Mouse (Mus musculus) lung, adult 2 months (tissue): ENCODE results near the gene Cyb5d1. TPM values are rescaled to one million over a fixed set of nuclear protein-coding genes. Genes with fewer than 3 reads are reported as not detected.

Experiments
- DNase-seq: peaks from one replicate; pipeline ENCODE4 v3.0.0; 2022
- H3K4me1 ChIP-seq: fragments of 200-500 bp; 2 replicates; pipeline ENCODE4 v1.6.1; 2011; ENCODE audit warnings: low read length; ENCODE audit not compliant: control insufficient read depth, insufficient read depth
- H3K4me3 ChIP-seq: fragments of 200-500 bp; replicated peaks from 2 replicates; pipeline ENCODE3; 2011; ENCODE audit warnings: low read depth, mild to moderate bottlenecking, control low read depth, low read length; ENCODE audit errors: extremely low read depth
- CTCF ChIP-seq: fragments of 200-500 bp; IDR thresholded peaks from 2 replicates; pipeline ENCODE4 v1.5.1; 2011; ENCODE audit warnings: mild to moderate bottlenecking, low read length, control low read depth; ENCODE audit not compliant: insufficient read depth
- POLR2A ChIP-seq: fragments of 200-500 bp; IDR thresholded peaks from 2 replicates; pipeline ENCODE4 v1.6.1; 2011; ENCODE audit warnings: low read depth, mild to moderate bottlenecking, control low read depth, low read length, borderline replicate concordance; ENCODE audit errors: extremely low read depth
- WGBS: fragments of 180-500 bp; shearing (Covaris S2); methylation state at CpG from one replicate; pipeline ENCODE4 v1.1.7; 2018; 5-methylcytosine and 5-hydroxymethylcytosine counted together
- polyA plus RNA-seq: library from polyadenylated mRNA; depleted of rRNA; stranded (reverse); fragments of >200 nt; gene quantifications from 2 replicates; pipeline ENCODE4 v1.2.3, GENCODE M21; 2012; rRNA removed

Cyb5d1 gene
- polyA plus RNA-seq, 1 experiment = 24.7 TPM

DNA sequence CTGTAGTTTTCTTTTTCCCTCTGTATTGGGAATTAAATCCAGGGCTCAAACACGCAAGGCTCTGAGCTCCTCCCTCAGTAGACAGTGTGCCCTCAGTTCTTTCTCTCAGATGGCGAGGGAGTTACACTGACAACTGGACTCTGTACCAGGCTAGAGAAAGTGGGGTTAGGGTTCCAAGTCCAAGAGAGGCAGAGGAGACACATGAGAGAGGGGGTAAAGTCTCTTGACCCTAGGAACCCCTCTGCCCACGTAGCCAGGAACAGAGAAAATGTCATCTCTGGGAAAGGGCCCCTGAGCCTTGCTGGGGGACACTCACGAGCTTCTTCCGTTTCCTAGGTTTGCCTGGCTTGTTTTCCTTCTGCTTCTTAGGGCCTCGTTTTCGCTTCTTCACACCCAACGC lies 31.1 kb downstream of the Cyb5d1 start:
- Histone ChIP-seq H3K4me3 (no peak overlapping the region), H3K4me1 (peaks cover 21% of the 10 kb centered on the region)
- WGBS = 24% methylated on average over 8 of the region's 8 CpGs
- no peak for DNase-seq
- no peak for TF ChIP-seq POLR2A
- no peak for TF ChIP-seq CTCF

GRCm38 (mm10) chr11:69362479-69362878 lies 33.0 kb downstream of the Cyb5d1 start:
- no peak for TF ChIP-seq CTCF
- TF ChIP-seq POLR2A = no peak
- 90% methylated on average over 2 of the region's 2 CpGs for WGBS
- no peak for DNase-seq

GRCm38 (mm10) chr11:69362021-69362420 lies 33.4 kb downstream of the Cyb5d1 start:
- WGBS = 75% methylated on average over 7 of the region's 7 CpGs
- no peak for TF ChIP-seq POLR2A
- TF ChIP-seq CTCF = no peak
- Histone ChIP-seq H3K4me3 (no peak overlapping the region), H3K4me1 (peaks cover 19% of the 10 kb centered on the region)
- no peak for DNase-seq

More at GRCm38 (mm10) chr11:69362479-69362878, 33.0 kb downstream of the Cyb5d1 start:
- Histone ChIP-seq H3K4me1 (peaks cover 19% of the 10 kb centered on the region), H3K4me3 (no peak overlapping the region)

- DNase-seq = no peak
- 88% methylated on average over 12 of the region's 12 CpGs for WGBS
- H3K4me3 ChIP-seq = no peak overlapping the region
- no peaks in the 10 kb centered on the region for H3K4me1 ChIP-seq
- TF ChIP-seq POLR2A (no peak), CTCF (no peak)
Observed at GRCm38 (mm10) chr11:69357690-69358089, 37.7 kb downstream of the Cyb5d1 start.

DNA sequence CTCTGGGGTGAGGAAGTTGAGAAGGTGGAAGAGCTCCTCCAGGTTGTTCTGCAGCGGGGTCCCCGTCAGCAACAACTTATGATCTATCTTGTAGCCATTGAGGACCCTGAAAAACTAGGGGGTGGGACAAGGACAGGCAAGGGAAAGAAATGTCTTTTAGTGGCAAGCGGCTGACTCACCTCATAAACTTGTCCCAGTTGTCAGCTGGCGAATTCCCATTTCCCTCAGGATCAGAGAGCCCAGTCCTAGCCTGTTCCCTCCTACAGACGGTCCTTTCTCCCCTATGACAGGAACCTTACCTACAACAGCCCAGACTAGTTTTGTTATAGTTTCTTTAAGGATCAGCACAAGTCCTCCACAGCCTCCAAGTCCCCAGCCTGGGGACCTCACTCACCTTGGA lies 38.9 kb downstream of the Cyb5d1 start:
- WGBS = 89% methylated on average over 5 of the region's 5 CpGs
- Histone ChIP-seq H3K4me1 (no peaks in the 10 kb centered on the region), H3K4me3 (no peak overlapping the region)
- no peak for DNase-seq
- no peak for TF ChIP-seq POLR2A
- TF ChIP-seq CTCF = no peak

GRCm38 (mm10) chr11:69346441-69346840 lies 49.0 kb downstream of the Cyb5d1 start:
- no peak for DNase-seq
- Histone ChIP-seq H3K4me1 (no peaks in the 10 kb centered on the region), H3K4me3 (no peak overlapping the region)
- TF ChIP-seq CTCF (no peak), POLR2A (no peak)
- whole genome bisulfite sequencing = 92% methylated on average over 26 of the region's 26 CpGs

Other genes with a start within 250 kb of the Cyb5d1 start
- 43.9 TPM in 1 of 2 replicates, not detected in the other for gene Alox12b, start 238.6 kb downstream of the Cyb5d1 start, polyA plus RNA-seq
- not detected in 2 replicates for gene Alox8, start 197.8 kb downstream of the Cyb5d1 start, polyA plus RNA-seq
- gene Gucy2e, start 158.6 kb downstream of the Cyb5d1 start, polyA plus RNA-seq = not detected in 2 replicates
- 5.0 and 6.9 TPM in 2 replicates for gene Cntrob, start 71.9 kb downstream of the Cyb5d1 start, polyA plus RNA-seq
- gene Trappc1, start 71.7 kb downstream of the Cyb5d1 start, polyA plus RNA-seq = 26.7 and 48.5 TPM in 2 replicates
- 1.6 and 2.2 TPM in 2 replicates for gene Kcnab3, start 69.4 kb downstream of the Cyb5d1 start, polyA plus RNA-seq
- 1.0 and 4.3 TPM in 2 replicates for gene Rnf227, start 55.2 kb downstream of the Cyb5d1 start, polyA plus RNA-seq
- 120 and 135 TPM in 2 replicates for gene Chd3, start 26.2 kb downstream of the Cyb5d1 start, polyA plus RNA-seq
- 129 and 141 TPM in 2 replicates for gene Naa38, start 144 bp downstream of the Cyb5d1 start, polyA plus RNA-seq
- gene Tmem88, start 2.6 kb upstream of the Cyb5d1 start, polyA plus RNA-seq = 37.8 and 63.1 TPM in 2 replicates
- 19.4 and 21.0 TPM in 2 replicates for gene Kdm6b, start 18.0 kb upstream of the Cyb5d1 start, polyA plus RNA-seq
- 3.1 TPM in 2 replicates for gene Dnah2, start 153.5 kb upstream of the Cyb5d1 start, polyA plus RNA-seq
- 0.88 and 1.0 TPM in 2 replicates for gene Efnb3, start 164.6 kb upstream of the Cyb5d1 start, polyA plus RNA-seq
- 11.9 and 15.0 TPM in 2 replicates for gene Wrap53, start 184.6 kb upstream of the Cyb5d1 start, polyA plus RNA-seq
- gene Trp53, start 184.7 kb upstream of the Cyb5d1 start, polyA plus RNA-seq = 66.8 and 75.0 TPM in 2 replicates
- 8.4 and 15.9 TPM in 2 replicates for gene Atp1b2, start 210.3 kb upstream of the Cyb5d1 start, polyA plus RNA-seq
- not detected in 2 replicates for gene Shbg, start 222.3 kb upstream of the Cyb5d1 start, polyA plus RNA-seq
- gene Sat2, start 226.4 kb upstream of the Cyb5d1 start, polyA plus RNA-seq = 3.4 and 6.1 TPM in 2 replicates
- 54.4 and 66.9 TPM in 2 replicates for gene Fxr2, start 237.4 kb upstream of the Cyb5d1 start, polyA plus RNA-seq